Mouse (Mus musculus) erythroblast, adult 5-6 weeks (primary cell): Measurements from ENCODE around the gene Amn1. TPM values are rescaled to one million over a fixed set of nuclear protein-coding genes. Genes with fewer than 3 reads are reported as not detected.
"Not testable (repeated sequence)": the region's sequence is repeated elsewhere in the genome, so short reads cannot be mapped to it uniquely, and the experiment has no call there.

ENCODE experiments used
- ATAC-seq: replicated peaks from 2 replicates; pipeline ENCODE4 v1.8.0; 2016; ENCODE audit warnings: moderate number of reproducible peaks, mild to moderate bottlenecking, moderate TSS enrichment, inconsistent platforms; ENCODE audit not compliant: poor library complexity, low FRiP score, severe bottlenecking
- total RNA-seq, 2 experiments: library from RNA; stranded (forward) in 1 of 2; stranded (reverse) in 1 of 2; fragments of 150-400 nt in 1 of 2; fragments of 200-764, 138-1000 nt in 1 of 2; gene quantifications; 2 replicates each; pipeline versions ENCODE4 v1.2.3 to v1.2.4; 2015 to 2017; ENCODE audit warnings: low replicate concordance in 2 of 2

Amn1 gene
- 19.4 and 26.5 TPM in 2 replicates for total RNA-seq (2015; ENCODE audit: low replicate concordance)
- 11.9 and 14.4 TPM in 2 replicates for total RNA-seq (2017; ENCODE audit: low replicate concordance)

- ATAC-seq: peak; percentile 86
Measured at GRCm38 (mm10) chr6:149188041-149188924, at the start of gene Amn1. Gene Amn1 (minus strand): TSS chr6:149188712.

- no peak for ATAC-seq
Measured at GRCm38 (mm10) chr6:149236807-149237206, 48.3 kb upstream of the Amn1 start.

GRCm38 (mm10) chr6:149233918-149234317 is 45.4 kb upstream of the Amn1 start:
- peak; percentile 28; the same call in 1 of the 2 replicates for ATAC-seq

- no peak for ATAC-seq
Measured at GRCm38 (mm10) chr6:149224751-149225150, 36.2 kb upstream of the Amn1 start.

- no peak for ATAC-seq
Measured at GRCm38 (mm10) chr6:149221296-149221695, 32.8 kb upstream of the Amn1 start.

GRCm38 (mm10) chr6:149198572-149198971 is 10.1 kb upstream of the Amn1 start:
- ATAC-seq: no peak

GRCm38 (mm10) chr6:149197116-149197515 is 8.6 kb upstream of the Amn1 start:
- ATAC-seq: no peak

GRCm38 (mm10) chr6:149193276-149193905 is 4.9 kb upstream of the Amn1 start:
- ATAC-seq: peak; percentile 90

GRCm38 (mm10) chr6:149191951-149192350 is 3.4 kb upstream of the Amn1 start:
- not testable (repeated sequence) for ATAC-seq

- ATAC-seq: no peak
Measured at GRCm38 (mm10) chr6:149189340-149189922, 919 bp upstream of the Amn1 start.

GRCm38 (mm10) chr6:149188925-149189257 is 379 bp upstream of the Amn1 start:
- ATAC-seq: no peak

GRCm38 (mm10) chr6:149187371-149187770 is 1.1 kb downstream of the Amn1 start:
- ATAC-seq: no peak

GRCm38 (mm10) chr6:149184007-149184406 is 4.5 kb downstream of the Amn1 start:
- 0 out of 2 replicates have a peak, but pooled peaks have one; percentile 9 for ATAC-seq

GRCm38 (mm10) chr6:149179064-149179463 is 9.4 kb downstream of the Amn1 start:
- ATAC-seq: no peak

- no peak for ATAC-seq
Measured at GRCm38 (mm10) chr6:149174932-149175570, 13.5 kb downstream of the Amn1 start.

- no peak for ATAC-seq
Measured at GRCm38 (mm10) chr6:149173831-149174625, 14.5 kb downstream of the Amn1 start.

- ATAC-seq: not testable (repeated sequence)
Measured at GRCm38 (mm10) chr6:149169965-149170364, 18.5 kb downstream of the Amn1 start.

GRCm38 (mm10) chr6:149168436-149168835 is 20.1 kb downstream of the Amn1 start:
- peak; percentile 31; the same call in 1 of the 2 replicates for ATAC-seq

- no peak for ATAC-seq
Measured at GRCm38 (mm10) chr6:149167672-149168071, 20.8 kb downstream of the Amn1 start.
